Mouse (Mus musculus) megakaryocyte, embryonic 14.5 days (primary cell): ENCODE data around the gene Bhlhb9.

ENCODE experiments used
- FLI1 ChIP-seq: IDR thresholded peaks from 2 replicates; pipeline ENCODE4 v1.6.1; 2012; ENCODE audit warnings: low read length, inconsistent platforms, mixed read lengths
- GATA1 ChIP-seq: IDR thresholded peaks from 3 replicates; pipeline ENCODE4 v1.6.1; 2012; ENCODE audit warnings: mixed read lengths, low read length, inconsistent platforms, borderline replicate concordance

- TF ChIP-seq GATA1, result no peak
- no peak for TF ChIP-seq FLI1
Observed at GRCm38 (mm10) chrX:135876679-135877078, 79.3 kb downstream of the Bhlhb9 start.
